Comparison of ENCODE assay signal across 16 mouse cellular contexts in the genomic region with DNA sequence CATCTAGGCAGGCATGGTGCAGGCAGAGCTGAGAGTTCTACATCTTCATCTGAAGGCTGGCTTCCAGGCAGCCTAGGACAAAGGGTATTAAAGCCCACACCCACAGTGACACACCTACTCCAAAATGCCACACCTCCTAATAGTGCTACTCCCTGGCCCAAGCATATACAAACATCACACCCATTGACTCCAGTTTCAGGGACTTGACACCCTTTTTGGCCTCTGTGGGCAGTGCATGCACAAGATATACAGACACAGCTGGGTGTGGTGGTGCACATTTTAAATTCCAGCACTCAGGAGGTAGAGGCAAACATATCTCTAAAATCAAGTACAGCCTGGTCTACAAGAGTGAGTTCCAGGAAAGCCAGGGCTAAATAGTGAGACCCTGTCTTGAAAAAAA. TPM values are rescaled to one million over a fixed set of nuclear protein-coding genes. Genes with fewer than 3 reads are reported as not detected.
"Had no signal": no experiment of that assay in that cellular context is flagged by ENCODE, and none has a peak within 500 bp of the region (broad histone marks: within the 10 kb centered on the region; RNA-seq: fewer than 3 reads in every experiment).

No protein-coding gene starts in this region.

- H3K9me3 ChIP-seq: limb, embryonic 10.5 days; midbrain, embryonic 10.5 days; midbrain, embryonic 15.5 days; neural tube, embryonic 13.5 days had no signal

- DNase-seq: kidney, postnatal 25 days; lung, adult 2 months; lung, postnatal 4 days; right cerebral cortex, postnatal 14 days; thymus, adult 2 months; thymus, postnatal 36 days had no signal

- H3K4me1 ChIP-seq: midbrain, embryonic 10.5 days; midbrain, embryonic 15.5 days; neural tube, embryonic 13.5 days had no signal

- H3K27me3 ChIP-seq: midbrain, embryonic 15.5 days; neural tube, embryonic 13.5 days had no signal

- ATAC-seq: inflammation-experienced regulatory T-cells, adult 6 months; intestine, postnatal 0 days; lung, postnatal 0 days; midbrain, embryonic 15.5 days had no signal

- H3K27ac ChIP-seq: left cerebral cortex, adult 2 months; midbrain, embryonic 10.5 days; midbrain, embryonic 15.5 days; neural tube, embryonic 13.5 days had no signal

- H3K4me3 ChIP-seq: left cerebral cortex, adult 2 months; limb, embryonic 10.5 days; midbrain, embryonic 10.5 days; midbrain, embryonic 15.5 days; neural tube, embryonic 13.5 days had no signal

- H3K9ac ChIP-seq: midbrain, embryonic 15.5 days; neural tube, embryonic 13.5 days had no signal

- H3K4me2 ChIP-seq: midbrain, embryonic 15.5 days; neural tube, embryonic 13.5 days had no signal

RNA-seq across cellular contexts. Expression of a gene that starts 31.6 kb away (rescaled TPM):
- polyA plus RNA-seq: inflammation-experienced regulatory T-cells, adult 6 months; neural tube, embryonic 13.5 days had no signal

RNA-seq across cellular contexts. Expression of a gene that starts 40.0 kb away (rescaled TPM):
- polyA plus RNA-seq: kidney, embryonic 16.5 days; limb, embryonic 10.5 days; limb, embryonic 14.5 days; lung, adult 2 months; lung, postnatal 0 days; midbrain, embryonic 10.5 days; midbrain, embryonic 15.5 days; neural tube, embryonic 13.5 days; thymus, adult 2 months had no signal

RNA-seq across cellular contexts. Expression of a gene that starts 55.8 kb away (rescaled TPM):
- polyA plus RNA-seq: inflammation-experienced regulatory T-cells, adult 6 months; intestine, postnatal 0 days; kidney, embryonic 16.5 days; limb, embryonic 10.5 days; lung, adult 2 months; lung, postnatal 0 days; midbrain, embryonic 10.5 days; midbrain, embryonic 15.5 days; neural tube, embryonic 13.5 days had no signal
